Mouse (Mus musculus): ENCODE data around the gene Myo15b.
A peak's percentile ranks its signal among the peaks of the same experiment; 100 is the strongest.

Gene Myo15b

GRCm38 (mm10) chr11:115858354-115858753 lies at the start of gene Myo15b:
Gene Myo15b (plus strand): TSS chr11:115858406.
- no peak for DNase-seq

- DNase-seq = peak; percentile 67
Measured at GRCm38 (mm10) chr11:115808696-115809310, 49.4 kb upstream of the Myo15b start.

- peak; percentile 82 for DNase-seq
Measured at GRCm38 (mm10) chr11:115809311-115809781, 48.9 kb upstream of the Myo15b start.

GRCm38 (mm10) chr11:115810377-115810776 lies 47.8 kb upstream of the Myo15b start:
- peak; percentile 70 for DNase-seq

- no peak for DNase-seq
Measured at GRCm38 (mm10) chr11:115811381-115812093, 46.7 kb upstream of the Myo15b start.

- peak; percentile 71 for DNase-seq
Measured at GRCm38 (mm10) chr11:115812095-115812494, 46.1 kb upstream of the Myo15b start.

- peak; percentile 38 for DNase-seq
Measured at GRCm38 (mm10) chr11:115812533-115813420, 45.4 kb upstream of the Myo15b start.

GRCm38 (mm10) chr11:115813507-115814296 lies 44.5 kb upstream of the Myo15b start, which contains the start of gene Caskin2:
Gene Caskin2 (minus strand): TSS chr11:115813639.
- peak; percentile 97 for DNase-seq

GRCm38 (mm10) chr11:115814605-115815450 lies 43.4 kb upstream of the Myo15b start, which contains the start of gene Tsen54:
Gene Tsen54 (plus strand): TSS chr11:115814724.
- peak; percentile 89 for DNase-seq

GRCm38 (mm10) chr11:115817331-115817730 lies 40.9 kb upstream of the Myo15b start:
- no peak for DNase-seq

- DNase-seq = no peak
Measured at GRCm38 (mm10) chr11:115819915-115820623, 38.1 kb upstream of the Myo15b start.

GRCm38 (mm10) chr11:115821001-115821400 lies 37.2 kb upstream of the Myo15b start:
- DNase-seq = no peak

GRCm38 (mm10) chr11:115823774-115824740 lies 34.1 kb upstream of the Myo15b start, which contains the start of gene Llgl2:
Gene Llgl2 (plus strand): TSS chr11:115824049.
- DNase-seq = peak; percentile 93

GRCm38 (mm10) chr11:115824813-115825212 lies 33.4 kb upstream of the Myo15b start:
- no peak for DNase-seq

- no peak for DNase-seq
Measured at GRCm38 (mm10) chr11:115826487-115826886, 31.7 kb upstream of the Myo15b start.

- DNase-seq = peak; percentile 49
Measured at GRCm38 (mm10) chr11:115827624-115828023, 30.6 kb upstream of the Myo15b start.

- DNase-seq = no peak
Measured at GRCm38 (mm10) chr11:115829036-115829435, 29.2 kb upstream of the Myo15b start.

GRCm38 (mm10) chr11:115830550-115831325 lies 27.5 kb upstream of the Myo15b start:
- DNase-seq = no peak
